Mouse (Mus musculus): ENCODE data around the gene Krtap4-2.
"Not testable (repeated sequence)": the region's sequence is repeated elsewhere in the genome, so short reads cannot be mapped to it uniquely, and the experiment has no call there.

The Krtap4-2 gene

GRCm38 (mm10) chr11:99614796-99615363 lies 20.0 kb downstream of the Krtap4-2 start, which contains the start of gene Krtap2-4:
Gene Krtap2-4, minus strand, starts transcription at chr11:99614846.
- TF ChIP-seq GATA4 (IDR thresholded peaks at IDR 0.05; ENCODE audit: insufficient replicate concordance, low read length): no peak

- not testable (repeated sequence) for TF ChIP-seq GATA4 (IDR thresholded peaks at IDR 0.05; ENCODE audit: insufficient replicate concordance, low read length)
These were observed 24.8 kb downstream of the Krtap4-2 start, which contains the start of gene Gm11937 for GRCm38 (mm10) chr11:99610089-99610488. Gene Gm11937, minus strand, starts transcription at chr11:99610189.

GRCm38 (mm10) chr11:99609126-99609525 lies 25.8 kb downstream of the Krtap4-2 start:
- TF ChIP-seq GATA4 (IDR thresholded peaks at IDR 0.05; ENCODE audit: insufficient replicate concordance, low read length): no peak

- TF ChIP-seq GATA4 (IDR thresholded peaks at IDR 0.05; ENCODE audit: insufficient replicate concordance, low read length): not testable (repeated sequence)
These were observed 31.7 kb downstream of the Krtap4-2 start, which contains the start of gene Gm11938 for GRCm38 (mm10) chr11:99603208-99603607. Gene Gm11938, minus strand, starts transcription at chr11:99603308.

GRCm38 (mm10) chr11:99597742-99598141 lies 37.1 kb downstream of the Krtap4-2 start, which contains the start of gene Krtap9-3:
Gene Krtap9-3, minus strand, starts transcription at chr11:99598105.
- not testable (repeated sequence) for TF ChIP-seq GATA4 (IDR thresholded peaks at IDR 0.05; ENCODE audit: insufficient replicate concordance, low read length)

GRCm38 (mm10) chr11:99590981-99591380 lies 43.9 kb downstream of the Krtap4-2 start, which contains the start of gene Krtap1-3:
Gene Krtap1-3, minus strand, starts transcription at chr11:99591339.
- TF ChIP-seq GATA4 (IDR thresholded peaks at IDR 0.05; ENCODE audit: insufficient replicate concordance, low read length): no peak

GRCm38 (mm10) chr11:99585096-99585495 lies 49.8 kb downstream of the Krtap4-2 start:
- TF ChIP-seq GATA4 (IDR thresholded peaks at IDR 0.05; ENCODE audit: insufficient replicate concordance, low read length): no peak
